Mouse (Mus musculus): ENCODE measurements around the gene Azi2.

Azi2 gene

DNA sequence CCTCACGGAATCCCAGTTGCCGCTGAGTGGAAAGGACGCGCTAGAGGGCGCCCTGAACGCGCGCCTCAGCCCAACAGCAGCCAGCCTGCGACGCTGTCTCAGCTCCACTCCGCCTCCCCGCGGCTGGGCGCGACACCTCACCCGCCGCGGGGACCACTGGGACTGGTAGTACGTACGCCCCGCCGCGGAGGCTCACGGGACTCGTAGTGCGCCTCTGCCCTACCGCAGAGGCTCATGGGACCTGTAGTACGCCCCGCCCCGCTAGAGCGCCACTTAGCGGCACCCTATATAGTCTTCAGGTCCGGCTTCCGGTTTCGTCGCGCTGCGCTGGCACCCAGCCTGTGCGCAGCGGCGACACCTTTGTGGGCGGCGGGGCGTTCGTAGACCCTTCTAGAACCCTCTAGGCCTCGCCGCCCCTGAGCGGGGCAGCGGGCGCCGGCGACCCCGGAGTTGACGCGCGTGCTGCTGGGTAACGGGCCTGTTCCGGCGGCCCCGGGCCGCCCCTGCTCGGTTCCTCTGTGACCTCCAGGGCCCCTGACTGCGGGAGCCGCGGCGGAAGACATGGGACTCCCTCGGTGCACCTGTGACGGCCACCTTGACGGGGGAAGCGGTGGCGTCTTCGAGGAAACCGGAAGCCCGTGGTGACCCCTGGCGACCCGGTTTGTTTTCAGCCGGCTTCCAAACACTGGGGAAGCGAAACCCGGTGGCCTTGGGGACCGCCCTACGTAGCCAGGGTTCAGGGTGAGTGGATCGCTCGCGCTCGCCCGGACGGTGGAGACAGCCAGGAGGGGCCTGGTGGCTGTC, at the start of gene Azi2:
TSS of gene Azi2 (plus strand) at position 282 of the 804 bp plus-strand sequence.
- DNase-seq, result peak; percentile 99

- no peak for DNase-seq
Observed at GRCm38 (mm10) chr9:117996631-117997030, 43.7 kb upstream of the Azi2 start.

DNA sequence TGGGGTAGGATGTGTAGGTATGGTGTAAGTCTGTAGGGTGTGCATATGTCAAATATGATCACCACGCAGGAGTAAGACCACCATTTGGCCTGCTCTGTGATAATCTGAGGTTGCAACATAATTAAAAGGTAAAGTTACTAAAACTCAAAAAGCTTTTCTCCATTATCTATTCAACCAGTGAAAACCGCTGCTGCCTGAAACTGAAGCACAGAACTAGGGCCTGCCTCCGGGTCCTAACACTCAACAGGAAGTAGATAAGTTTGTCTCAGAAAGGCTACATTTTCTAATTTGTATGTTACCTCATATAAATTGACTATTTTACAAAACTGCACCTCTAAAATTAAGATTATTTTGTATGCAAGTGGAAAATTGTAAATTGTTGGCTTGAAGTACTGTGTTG, 38.8 kb upstream of the Azi2 start:
- no peak for DNase-seq

GRCm38 (mm10) chr9:118003218-118003886, 36.9 kb upstream of the Azi2 start:
- DNase-seq, result no peak

DNA sequence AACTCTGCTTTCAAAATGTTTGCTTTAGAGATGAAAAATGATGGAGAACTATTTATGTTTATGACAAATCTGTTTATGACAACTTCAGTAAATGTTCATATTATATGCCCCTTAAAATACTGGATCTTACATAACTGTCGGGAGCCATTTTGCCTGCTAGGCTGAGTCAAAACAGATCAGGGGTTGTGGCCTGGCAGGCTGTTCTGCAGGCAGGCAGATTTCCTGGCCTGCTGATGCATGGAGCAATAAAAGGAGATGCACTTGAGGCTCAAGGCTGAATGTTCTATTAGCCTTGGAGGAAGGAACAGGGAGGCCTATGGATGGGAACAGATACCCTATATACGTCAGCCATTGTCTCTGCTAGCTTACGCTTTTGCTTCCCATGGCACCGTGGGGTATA, 36.4 kb upstream of the Azi2 start:
- no peak for DNase-seq

DNA sequence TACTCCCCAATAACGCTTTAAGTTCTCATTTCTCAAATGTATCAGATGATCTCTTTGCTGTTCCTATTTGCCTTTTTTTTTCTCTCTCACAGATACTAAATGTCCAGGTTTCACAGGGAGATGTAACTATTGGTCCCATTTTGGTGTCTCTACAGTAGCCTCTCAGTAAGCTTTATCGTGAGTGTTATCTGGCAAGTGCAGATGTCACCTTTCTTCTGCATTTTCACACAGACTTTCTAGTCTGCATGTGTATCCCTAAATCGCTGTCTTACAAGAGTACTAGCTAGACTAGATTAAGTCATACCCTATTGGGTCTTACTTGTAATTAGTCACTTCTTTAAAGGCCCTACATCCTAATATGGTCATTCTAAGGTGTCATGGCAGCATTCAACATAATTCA, 27.4 kb upstream of the Azi2 start:
- no peak for DNase-seq

DNA sequence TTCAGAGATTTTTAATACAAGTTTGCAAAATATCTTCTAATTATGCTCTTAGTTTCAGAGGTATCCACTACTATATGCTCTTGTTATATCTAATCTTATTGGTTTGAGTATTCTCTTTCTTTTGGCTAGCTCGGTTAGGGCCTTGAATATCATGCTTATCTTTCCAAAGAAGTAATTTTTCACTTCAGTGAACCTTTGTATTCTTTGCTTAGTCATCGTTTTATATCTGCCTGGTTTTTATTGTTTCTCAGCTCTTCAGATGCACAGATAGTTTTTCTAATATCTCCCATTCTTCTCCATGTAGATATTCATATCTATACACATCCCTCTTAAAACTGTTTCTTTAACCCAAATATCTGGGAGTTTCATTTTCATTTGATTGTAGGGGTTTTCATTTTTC, 15.3 kb upstream of the Azi2 start:
- no peak for DNase-seq

DNA sequence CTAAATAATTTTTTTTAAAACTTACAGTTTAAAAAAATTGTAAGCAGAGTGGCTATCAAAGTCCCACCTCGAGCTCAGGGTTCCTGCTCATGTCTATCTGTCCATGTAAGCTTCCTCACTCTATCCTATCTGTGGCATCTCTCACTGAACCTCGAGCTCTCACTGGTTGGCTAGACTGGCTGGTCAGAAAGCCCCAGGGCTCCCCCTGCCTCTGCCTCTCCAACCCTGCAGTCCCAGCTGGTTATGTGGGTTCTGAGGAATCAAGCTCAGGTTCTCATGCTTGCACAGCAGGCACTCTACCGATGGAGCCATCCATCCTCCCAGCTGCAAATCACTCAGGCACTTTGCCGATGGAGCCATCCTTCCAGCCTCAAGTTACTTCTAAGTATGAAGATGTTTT, 10.8 kb upstream of the Azi2 start:
- DNase-seq, result no peak

DNA sequence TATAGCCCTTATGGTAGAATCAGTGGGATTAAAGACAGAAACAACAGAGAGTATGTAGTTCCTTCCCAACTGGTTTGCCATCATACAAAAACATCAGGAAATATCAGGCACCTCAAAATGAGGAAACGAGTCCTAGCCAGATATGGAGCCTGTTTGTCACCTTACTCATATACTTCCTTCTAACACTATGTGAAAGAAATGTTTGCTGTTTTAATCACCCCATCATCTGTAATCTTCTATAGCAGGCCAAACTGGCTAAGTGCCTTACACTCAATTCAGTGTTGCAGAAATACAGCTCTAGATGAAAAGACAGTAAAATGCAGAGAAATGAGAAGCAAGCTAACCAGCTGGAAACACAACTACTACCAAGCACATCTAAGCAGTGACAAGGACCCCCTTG, 10.0 kb upstream of the Azi2 start:
- no peak for DNase-seq

DNA sequence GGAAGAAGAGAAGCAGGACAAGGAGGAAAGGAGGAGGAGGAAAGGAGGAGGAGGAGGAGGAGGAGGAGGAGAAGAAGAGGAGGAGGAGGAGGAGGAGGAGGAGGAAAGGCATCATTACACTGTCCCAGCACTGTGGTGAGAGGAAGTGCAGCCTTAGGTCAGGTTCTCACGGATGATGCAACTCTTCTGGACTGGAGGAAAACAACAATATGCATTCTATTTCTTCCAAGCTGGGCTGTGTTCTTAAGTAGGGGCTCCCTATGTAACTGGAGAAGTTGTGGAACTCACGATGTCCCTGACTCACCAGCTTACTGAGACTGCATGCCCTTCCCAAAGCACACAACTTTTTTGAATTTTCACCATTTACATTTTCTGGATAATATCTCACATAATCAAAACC, 8.6 kb upstream of the Azi2 start:
- DNase-seq, result no peak

DNA sequence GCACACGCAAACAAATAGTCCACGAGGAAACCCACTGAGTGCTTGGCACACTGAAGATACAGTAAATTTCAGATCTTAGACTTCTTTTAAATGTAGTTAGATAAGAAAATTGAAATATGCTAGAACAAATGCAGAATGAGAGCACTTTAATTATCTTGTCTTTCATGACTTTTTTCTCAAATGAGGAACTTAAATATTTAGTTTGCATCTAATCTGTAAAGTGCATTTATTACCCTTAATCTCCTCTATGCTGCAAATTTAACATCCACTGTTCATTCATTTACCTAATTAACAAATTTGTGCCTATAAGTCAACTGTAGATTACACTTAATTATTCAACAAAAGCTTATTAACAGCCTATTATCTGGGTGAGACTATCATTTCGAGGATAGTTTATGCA, 5.3 kb upstream of the Azi2 start:
- DNase-seq, result no peak

DNA sequence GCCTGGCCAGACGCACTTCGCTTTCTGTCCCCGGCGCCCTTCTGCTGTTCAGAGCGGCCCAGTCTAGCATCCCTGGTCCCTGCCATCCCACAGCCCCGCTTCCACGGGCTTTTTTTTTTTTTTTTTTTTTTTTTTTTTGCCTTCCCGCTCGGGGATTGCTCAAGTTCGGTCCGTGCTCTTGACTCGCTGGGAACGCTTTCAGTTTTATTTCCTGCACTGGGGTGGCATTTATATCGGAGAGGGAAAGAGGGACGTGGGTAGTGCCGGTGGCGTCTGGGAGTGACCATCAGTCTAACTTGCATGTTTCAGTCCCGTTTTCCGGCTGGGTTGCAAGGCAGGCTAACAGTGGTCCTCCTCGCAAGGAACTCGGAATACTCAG, 712 bp downstream of the Azi2 start:
- no peak for DNase-seq

DNA sequence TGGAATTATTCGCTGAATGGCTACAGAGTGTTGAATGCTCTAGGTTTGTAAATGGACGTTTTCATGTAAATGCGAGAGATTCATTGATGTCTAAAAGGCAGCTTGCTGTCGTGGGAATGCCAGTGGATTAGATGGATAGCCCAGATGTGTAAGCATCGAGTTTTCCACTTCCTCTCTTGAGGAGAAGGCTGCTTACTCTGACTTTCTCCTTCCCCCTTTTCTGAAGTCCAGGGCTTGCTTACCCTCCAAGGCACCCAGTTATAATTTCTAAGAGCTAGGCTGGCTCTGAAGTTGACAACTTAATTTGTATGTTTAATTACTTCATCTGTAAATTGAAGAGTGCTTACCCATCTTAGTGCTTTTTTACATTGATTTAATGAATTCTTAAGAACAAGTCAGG, 1.3 kb downstream of the Azi2 start:
- DNase-seq, result no peak

DNA sequence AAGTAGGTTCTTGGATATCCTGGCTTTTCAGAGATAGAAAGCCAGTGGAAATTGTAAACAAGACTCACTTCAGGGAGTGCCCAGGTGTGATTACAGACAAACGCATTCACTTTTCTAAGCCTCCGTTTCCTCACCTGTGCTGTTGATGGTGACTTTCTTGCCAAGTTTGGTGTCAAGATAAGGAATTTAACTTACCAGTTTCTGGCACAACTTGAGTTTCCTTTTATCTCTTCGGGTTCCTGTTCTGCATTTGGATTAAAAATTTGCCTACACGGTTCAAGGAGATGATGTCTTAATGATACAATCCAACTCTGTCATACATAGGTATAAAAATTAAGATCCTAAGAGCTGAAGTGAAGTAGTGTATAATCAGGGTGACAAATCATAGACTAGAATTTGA, 2.4 kb downstream of the Azi2 start:
- DNase-seq, result no peak

- no peak for DNase-seq
Observed at GRCm38 (mm10) chr9:118043581-118043980, 3.3 kb downstream of the Azi2 start.

DNA sequence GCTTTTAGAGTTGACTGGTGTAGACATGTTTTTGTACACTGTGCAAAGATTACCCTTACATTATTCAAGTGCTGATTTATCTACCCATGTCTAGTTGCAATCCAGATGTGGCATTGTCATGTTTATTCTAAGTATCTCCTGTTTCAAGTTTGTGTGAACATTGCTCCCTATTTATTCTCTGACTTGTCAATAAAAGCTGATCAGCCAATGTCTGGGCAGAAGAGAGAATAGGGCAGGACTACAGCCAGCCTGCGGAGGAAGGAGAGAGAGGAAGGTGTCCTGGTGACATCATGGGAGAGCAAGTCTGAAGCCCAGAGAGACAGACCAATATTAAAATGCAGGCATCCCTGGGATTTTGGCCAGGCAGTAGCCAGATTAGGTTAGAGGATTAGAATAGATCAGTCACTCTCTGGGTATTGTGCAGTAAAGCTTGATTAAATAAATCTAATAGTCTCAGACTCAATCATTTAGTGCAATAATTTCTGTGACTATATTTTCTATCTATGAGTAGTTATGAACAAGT, 4.8 kb downstream of the Azi2 start:
- DNase-seq, result no peak

GRCm38 (mm10) chr9:118053286-118053685, 13.0 kb downstream of the Azi2 start:
- DNase-seq, result no peak

GRCm38 (mm10) chr9:118059101-118059500, 18.8 kb downstream of the Azi2 start:
- no peak for DNase-seq

DNA sequence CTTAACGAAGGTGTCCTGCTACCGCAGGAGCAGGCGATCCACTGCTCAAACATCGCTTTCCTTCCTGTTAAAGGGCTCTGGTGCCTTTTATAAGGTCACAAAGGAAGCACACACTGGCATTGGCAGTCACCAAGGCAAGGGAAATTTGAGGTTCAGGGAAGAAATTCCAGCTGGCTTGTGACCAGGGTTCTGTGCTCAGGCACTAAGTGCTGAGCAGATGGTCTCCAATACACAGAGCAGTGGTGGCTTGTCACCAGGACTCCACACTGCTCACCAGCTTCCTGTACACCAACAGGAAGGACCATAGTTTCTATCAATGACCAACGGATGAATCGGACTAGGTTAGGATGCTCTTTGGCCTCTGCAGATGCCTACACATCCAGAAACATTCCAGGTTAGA, 30.1 kb downstream of the Azi2 start:
- no peak for DNase-seq

DNA sequence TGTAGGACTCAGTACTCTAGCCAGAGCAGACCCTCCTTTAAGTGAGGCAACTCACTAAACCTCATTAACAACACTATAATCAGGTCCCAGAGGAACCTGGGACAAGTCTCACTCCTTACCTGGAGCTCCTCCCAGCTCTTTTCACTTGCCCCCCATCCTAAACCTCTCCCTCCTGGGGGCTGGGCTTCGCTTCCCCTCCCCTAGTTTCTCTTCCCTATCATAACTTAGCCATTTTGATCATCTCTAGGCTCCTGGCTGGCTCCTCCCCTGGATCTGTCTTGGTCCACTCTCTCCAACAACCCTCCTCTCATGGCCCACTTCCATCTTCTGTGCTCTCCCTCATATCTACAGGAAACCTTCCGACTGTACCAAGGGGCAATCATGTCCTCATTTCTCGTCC, 31.0 kb downstream of the Azi2 start:
- DNase-seq, result no peak

GRCm38 (mm10) chr9:118072101-118072500, 31.8 kb downstream of the Azi2 start:
- no peak for DNase-seq

- DNase-seq, result no peak
Observed at GRCm38 (mm10) chr9:118073358-118073757, 33.1 kb downstream of the Azi2 start.

GRCm38 (mm10) chr9:118082575-118083431, 42.5 kb downstream of the Azi2 start:
- peak; percentile 28 for DNase-seq

DNA sequence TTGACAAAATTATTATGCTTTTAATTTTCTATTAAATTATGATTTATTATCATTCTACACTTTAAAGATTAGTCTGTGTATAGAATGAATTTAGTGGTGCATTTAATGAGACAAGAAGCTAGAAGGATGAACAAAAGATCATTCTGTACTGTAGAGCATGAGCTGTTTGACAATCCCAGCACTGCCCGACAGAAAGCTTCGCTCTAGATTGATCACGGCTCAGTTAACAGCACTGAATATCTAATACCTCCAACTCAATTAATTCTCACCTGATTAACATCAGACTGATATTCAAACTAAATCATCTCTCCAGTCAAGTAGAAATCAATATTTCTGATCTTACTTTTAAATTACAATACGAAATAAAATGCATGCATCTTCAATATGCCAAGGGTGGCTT, 43.5 kb downstream of the Azi2 start:
- DNase-seq, result no peak
